Mouse (Mus musculus) kidney, embryonic 15.5 days (tissue): ENCODE measurements around the gene Marco. TPM values are rescaled to one million over a fixed set of nuclear protein-coding genes. Genes with fewer than 3 reads are reported as not detected.

Experiments
- ATAC-seq: fragments of 200-750 bp; cut with Nextera tagmentation; replicated peaks from 2 replicates; pipeline ENCODE4 v1.8.0; 2017; ENCODE audit warnings: moderate TSS enrichment; ENCODE audit not compliant: low FRiP score
- H3K27ac ChIP-seq: fragments of 300-500 bp; sonication (generic); 2 replicates; pipeline ENCODE4 v1.5.1; 2015; ENCODE audit warnings: mild to moderate bottlenecking, inconsistent platforms
- H3K27me3 ChIP-seq: fragments of 300-500 bp; sonication (generic); 2 replicates; pipeline ENCODE4 v1.6.1; 2015; ENCODE audit warnings: inconsistent platforms
- H3K36me3 ChIP-seq: fragments of 300-500 bp; sonication (generic); 2 replicates; pipeline ENCODE4 v1.6.1; 2015; ENCODE audit warnings: inconsistent platforms
- H3K4me1 ChIP-seq: fragments of 300-500 bp; sonication (generic); 2 replicates; pipeline ENCODE4 v1.6.1; 2015; ENCODE audit warnings: inconsistent platforms
- H3K4me2 ChIP-seq: fragments of 300-500 bp; sonication (generic); 2 replicates; pipeline ENCODE4 v1.6.1; 2015; ENCODE audit warnings: moderate library complexity, mild to moderate bottlenecking, inconsistent platforms
- H3K4me3 ChIP-seq: fragments of 300-500 bp; sonication (generic); replicated peaks from 2 replicates; pipeline ENCODE4 v1.5.1; 2015; ENCODE audit warnings: mild to moderate bottlenecking, inconsistent platforms
- H3K9ac ChIP-seq: fragments of 300-500 bp; sonication (generic); 2 replicates; pipeline ENCODE4 v1.6.1; 2015; ENCODE audit warnings: mild to moderate bottlenecking, inconsistent platforms
- H3K9me3 ChIP-seq: fragments of 300-500 bp; sonication (generic); replicated peaks from 2 replicates; pipeline ENCODE4 v1.6.1; 2016; ENCODE audit warnings: inconsistent platforms
- whole genome bisulfite sequencing: fragments of 180-500 bp; shearing (Covaris S2); methylation state at CpG from one replicate; pipeline ENCODE4 v1.1.7; 2015; ENCODE audit warnings: mixed read lengths; 5-methylcytosine and 5-hydroxymethylcytosine counted together
- polyA plus RNA-seq: library from polyadenylated mRNA; unstranded; fragments of >200 nt; fragmentation: Nextera tagmentation; extraction: Ambion mirVana; gene quantifications from 2 replicates; pipeline ENCODE4 v1.2.1, GENCODE M21; 2015

The Marco gene
- polyA plus RNA-seq, 1 experiment from 2014 or later, result 0.90 TPM

DNA sequence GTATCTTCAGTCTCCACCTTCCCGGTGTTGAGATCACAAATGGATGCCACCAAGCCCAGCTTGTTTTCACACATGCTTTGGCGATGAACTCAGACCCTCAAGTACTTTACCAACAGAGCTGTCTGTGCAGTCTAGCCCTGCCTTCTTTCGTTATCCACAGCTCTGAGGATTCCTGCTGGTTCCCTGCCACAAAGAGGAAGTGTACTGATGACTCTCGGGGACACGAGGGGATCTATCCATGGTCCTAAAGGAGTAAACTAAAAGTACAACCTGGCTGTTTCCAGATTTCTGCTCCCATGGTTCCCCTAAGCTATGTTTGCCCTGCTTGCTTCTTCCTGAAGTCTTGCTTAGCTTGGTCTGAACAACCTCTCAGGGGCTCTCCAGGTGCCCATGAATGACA is 23.9 kb downstream of the Marco start:
- no peak overlapping the region for H3K4me3 ChIP-seq
- H3K4me2 ChIP-seq, result no peak overlapping the region
- H3K4me1 ChIP-seq, result no peaks in the 10 kb centered on the region
- WGBS, result 17% methylated on average over 5 of the region's 5 CpGs
- H3K9ac ChIP-seq, result no peak overlapping the region
- no peak overlapping the region for H3K27ac ChIP-seq
- no peaks in the 10 kb centered on the region for H3K27me3 ChIP-seq
- no peak for ATAC-seq
- no peaks in the 10 kb centered on the region for H3K36me3 ChIP-seq
- H3K9me3 ChIP-seq, result no peaks in the 10 kb centered on the region

DNA sequence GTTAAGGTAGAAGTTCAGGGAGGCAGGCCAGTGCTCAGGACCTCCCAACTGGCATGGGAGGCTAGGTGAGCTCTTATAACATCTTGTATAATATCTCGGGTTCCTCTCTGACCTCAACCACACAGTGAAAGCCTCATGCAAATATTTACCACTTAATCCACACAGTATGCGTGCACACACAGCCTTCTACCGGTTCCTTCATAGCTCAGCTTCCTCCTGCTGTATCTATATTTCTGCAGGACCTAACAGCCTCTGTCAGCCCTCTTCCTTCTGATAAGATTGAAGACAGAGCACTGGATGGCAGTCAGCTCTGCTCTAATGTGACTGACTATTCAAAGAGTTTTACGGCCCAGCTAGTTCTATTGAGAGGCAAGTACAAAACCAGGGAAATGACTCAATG is 30.0 kb downstream of the Marco start:
- Histone ChIP-seq H3K9me3 (no peaks in the 10 kb centered on the region), H3K4me3 (no peak overlapping the region)
- ATAC-seq, result no peak

DNA sequence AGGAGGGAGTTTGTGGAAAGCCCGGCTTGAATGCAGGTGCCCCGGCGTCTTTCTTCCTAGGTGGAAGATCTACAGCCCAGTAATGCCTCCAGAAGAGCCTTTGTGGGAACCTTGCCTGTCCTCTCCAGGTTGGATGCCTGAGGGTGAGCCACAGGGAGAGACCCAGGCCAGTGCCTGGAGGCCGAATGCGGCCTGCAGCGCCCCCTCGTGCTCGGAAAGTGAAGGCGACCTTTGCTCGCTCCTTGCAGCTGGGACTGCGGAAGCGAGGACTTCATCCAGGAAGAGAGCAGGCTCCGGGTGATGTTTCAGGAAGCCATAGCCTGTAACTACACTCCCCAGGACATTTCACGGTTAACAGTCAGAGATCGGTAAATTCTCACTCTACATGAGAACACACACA is 35.9 kb downstream of the Marco start:
- no peak overlapping the region for H3K4me3 ChIP-seq
- H3K27ac ChIP-seq, result no peak overlapping the region
- H3K9ac ChIP-seq, result no peak overlapping the region
- 0 out of 2 replicates have a peak, but pooled peaks have one; percentile 23 for ATAC-seq
- WGBS, result 13% methylated on average over 15 of the region's 15 CpGs
- H3K4me2 ChIP-seq, result no peak overlapping the region
- no peaks in the 10 kb centered on the region for H3K9me3 ChIP-seq
- peaks cover 12% of the 10 kb centered on the region for H3K4me1 ChIP-seq
- H3K36me3 ChIP-seq, result no peaks in the 10 kb centered on the region
- no peaks in the 10 kb centered on the region; the same call in 1 of the 2 replicates for H3K27me3 ChIP-seq

More for the DNA sequence above, 30.0 kb downstream of the Marco start:
- WGBS, result 72% methylated on average over 4 of the region's 4 CpGs
- Histone ChIP-seq H3K27ac (no peak overlapping the region), H3K4me2 (no peak overlapping the region), H3K9ac (no peak overlapping the region), H3K4me1 (no peaks in the 10 kb centered on the region), H3K36me3 (no peaks in the 10 kb centered on the region), H3K27me3 (no peaks in the 10 kb centered on the region; the same call in 1 of the 2 replicates)

GRCm38 (mm10) chr1:120467323-120467722 is 37.5 kb downstream of the Marco start:
- ATAC-seq, result no peak
- Histone ChIP-seq H3K27me3 (no peaks in the 10 kb centered on the region; the same call in 1 of the 2 replicates), H3K36me3 (no peaks in the 10 kb centered on the region), H3K4me1 (peaks cover 12% of the 10 kb centered on the region), H3K9me3 (no peaks in the 10 kb centered on the region), H3K4me3 (no peak overlapping the region), H3K27ac (no peak overlapping the region), H3K9ac (no peak overlapping the region), H3K4me2 (no peak overlapping the region)
- whole genome bisulfite sequencing, result 95% methylated on average over 2 of the region's 2 CpGs

GRCm38 (mm10) chr1:120466751-120467150 is 38.1 kb downstream of the Marco start:
- H3K36me3 ChIP-seq, result no peaks in the 10 kb centered on the region
- H3K9ac ChIP-seq, result no peak overlapping the region
- no peak overlapping the region for H3K4me3 ChIP-seq
- WGBS, result 12% methylated on average over 7 of the region's 7 CpGs
- H3K27ac ChIP-seq, result no peak overlapping the region
- peaks cover 12% of the 10 kb centered on the region for H3K4me1 ChIP-seq
- peak overlapping the region; percentile 23; the same call in 1 of the 2 replicates for H3K4me2 ChIP-seq
- no peaks in the 10 kb centered on the region for H3K9me3 ChIP-seq
- no peaks in the 10 kb centered on the region; the same call in 1 of the 2 replicates for H3K27me3 ChIP-seq
- ATAC-seq, result 0 out of 2 replicates have a peak, but pooled peaks have one; percentile 13

DNA sequence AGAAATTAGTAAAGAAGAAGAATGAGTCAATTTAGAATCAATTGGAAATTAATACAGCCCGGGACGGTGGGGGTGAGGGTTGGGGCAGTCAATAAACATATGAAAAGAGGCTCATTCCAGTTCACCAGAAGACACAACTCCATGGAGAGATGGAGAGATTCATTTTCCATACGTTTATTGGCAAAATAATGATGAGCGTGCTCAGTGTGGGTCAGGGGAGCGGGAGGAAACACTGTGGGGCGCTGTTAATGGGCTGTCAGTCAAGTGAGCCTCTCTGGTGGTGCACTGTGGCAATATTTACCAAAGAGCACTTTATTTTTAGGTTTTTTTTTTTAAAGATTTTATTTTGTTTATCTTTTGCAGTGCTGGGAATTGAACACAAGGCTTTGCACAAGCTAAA is 45.8 kb downstream of the Marco start:
- H3K36me3 ChIP-seq, result no peaks in the 10 kb centered on the region
- no peak overlapping the region for H3K27ac ChIP-seq
- no peak overlapping the region for H3K4me2 ChIP-seq
- WGBS, result 79% methylated on average over 6 of the region's 6 CpGs
- H3K27me3 ChIP-seq, result no peaks in the 10 kb centered on the region
- no peaks in the 10 kb centered on the region for H3K9me3 ChIP-seq
- ATAC-seq, result no peak
- no peaks in the 10 kb centered on the region for H3K4me1 ChIP-seq
- no peak overlapping the region for H3K9ac ChIP-seq
- no peak overlapping the region for H3K4me3 ChIP-seq

- Histone ChIP-seq H3K27me3 (no peaks in the 10 kb centered on the region), H3K9me3 (no peaks in the 10 kb centered on the region), H3K36me3 (no peaks in the 10 kb centered on the region), H3K9ac (no peak overlapping the region), H3K27ac (no peak overlapping the region), H3K4me1 (no peaks in the 10 kb centered on the region), H3K4me3 (no peak overlapping the region), H3K4me2 (no peak overlapping the region)
- 46% methylated on average over 5 of the region's 5 CpGs for WGBS
- no peak for ATAC-seq
These were observed 46.3 kb downstream of the Marco start for GRCm38 (mm10) chr1:120458524-120458923.

- H3K4me1 ChIP-seq, result no peaks in the 10 kb centered on the region
- no peak overlapping the region for H3K27ac ChIP-seq
- H3K27me3 ChIP-seq, result no peaks in the 10 kb centered on the region
- H3K4me3 ChIP-seq, result no peak overlapping the region
- no peak for ATAC-seq
- no peak overlapping the region for H3K4me2 ChIP-seq
- H3K9ac ChIP-seq, result no peak overlapping the region
- H3K36me3 ChIP-seq, result no peaks in the 10 kb centered on the region
- 79% methylated on average over 9 of the region's 9 CpGs for WGBS
- H3K9me3 ChIP-seq, result no peaks in the 10 kb centered on the region
These were observed 53.1 kb downstream of the Marco start for GRCm38 (mm10) chr1:120451486-120452270.

- no peak overlapping the region for H3K4me3 ChIP-seq
These were observed 55.2 kb downstream of the Marco start for GRCm38 (mm10) chr1:120449662-120450061.

GRCm38 (mm10) chr1:120443228-120443639 is 61.6 kb downstream of the Marco start:
- no peaks in the 10 kb centered on the region for H3K36me3 ChIP-seq
- H3K4me2 ChIP-seq, result no peak overlapping the region
- no peak overlapping the region for H3K9ac ChIP-seq
- no peak overlapping the region for H3K27ac ChIP-seq
- H3K9me3 ChIP-seq, result no peaks in the 10 kb centered on the region
- ATAC-seq, result no peak
- no peak overlapping the region for H3K4me3 ChIP-seq
- WGBS, result 56% methylated on average over 3 of the region's 3 CpGs
- H3K27me3 ChIP-seq, result no peaks in the 10 kb centered on the region
- no peaks in the 10 kb centered on the region for H3K4me1 ChIP-seq

More at GRCm38 (mm10) chr1:120449662-120450061, 55.2 kb downstream of the Marco start:
- no peak overlapping the region for H3K9ac ChIP-seq
- H3K9me3 ChIP-seq, result no peaks in the 10 kb centered on the region
- no peak for ATAC-seq
- 73% methylated on average over 2 of the region's 2 CpGs for WGBS
- H3K4me1 ChIP-seq, result no peaks in the 10 kb centered on the region
- H3K27me3 ChIP-seq, result no peaks in the 10 kb centered on the region
- no peak overlapping the region for H3K27ac ChIP-seq
- no peak overlapping the region for H3K4me2 ChIP-seq
- no peaks in the 10 kb centered on the region for H3K36me3 ChIP-seq

GRCm38 (mm10) chr1:120441587-120441986 is 63.2 kb downstream of the Marco start:
- ATAC-seq, result peak; percentile 49; the same call in 1 of the 2 replicates
- Histone ChIP-seq H3K9ac (no peak overlapping the region), H3K4me2 (no peak overlapping the region), H3K27ac (no peak overlapping the region), H3K4me3 (no peak overlapping the region), H3K9me3 (no peaks in the 10 kb centered on the region), H3K27me3 (no peaks in the 10 kb centered on the region), H3K36me3 (no peaks in the 10 kb centered on the region), H3K4me1 (no peaks in the 10 kb centered on the region)
- 25% methylated on average over 2 of the region's 2 CpGs for WGBS

GRCm38 (mm10) chr1:120435591-120435990 is 69.2 kb downstream of the Marco start:
- 74% methylated on average over 5 of the region's 5 CpGs for WGBS
- Histone ChIP-seq H3K9me3 (no peaks in the 10 kb centered on the region), H3K4me2 (no peak overlapping the region), H3K4me3 (no peak overlapping the region), H3K27me3 (no peaks in the 10 kb centered on the region), H3K36me3 (no peaks in the 10 kb centered on the region), H3K4me1 (no peaks in the 10 kb centered on the region), H3K27ac (no peak overlapping the region), H3K9ac (no peak overlapping the region)
- ATAC-seq, result no peak
